Mouse (Mus musculus): ENCODE data around the gene Adh4. TPM values are rescaled to one million over a fixed set of nuclear protein-coding genes. Genes with fewer than 3 reads are reported as not detected.
A peak's percentile ranks its signal among the peaks of the same experiment; 100 is the strongest.
"Not testable (repeated sequence)": the region's sequence is repeated elsewhere in the genome, so short reads cannot be mapped to it uniquely, and the experiment has no call there.

The Adh4 gene
- total RNA-seq, 1 experiment from 2014 or later, result not detected

DNA sequence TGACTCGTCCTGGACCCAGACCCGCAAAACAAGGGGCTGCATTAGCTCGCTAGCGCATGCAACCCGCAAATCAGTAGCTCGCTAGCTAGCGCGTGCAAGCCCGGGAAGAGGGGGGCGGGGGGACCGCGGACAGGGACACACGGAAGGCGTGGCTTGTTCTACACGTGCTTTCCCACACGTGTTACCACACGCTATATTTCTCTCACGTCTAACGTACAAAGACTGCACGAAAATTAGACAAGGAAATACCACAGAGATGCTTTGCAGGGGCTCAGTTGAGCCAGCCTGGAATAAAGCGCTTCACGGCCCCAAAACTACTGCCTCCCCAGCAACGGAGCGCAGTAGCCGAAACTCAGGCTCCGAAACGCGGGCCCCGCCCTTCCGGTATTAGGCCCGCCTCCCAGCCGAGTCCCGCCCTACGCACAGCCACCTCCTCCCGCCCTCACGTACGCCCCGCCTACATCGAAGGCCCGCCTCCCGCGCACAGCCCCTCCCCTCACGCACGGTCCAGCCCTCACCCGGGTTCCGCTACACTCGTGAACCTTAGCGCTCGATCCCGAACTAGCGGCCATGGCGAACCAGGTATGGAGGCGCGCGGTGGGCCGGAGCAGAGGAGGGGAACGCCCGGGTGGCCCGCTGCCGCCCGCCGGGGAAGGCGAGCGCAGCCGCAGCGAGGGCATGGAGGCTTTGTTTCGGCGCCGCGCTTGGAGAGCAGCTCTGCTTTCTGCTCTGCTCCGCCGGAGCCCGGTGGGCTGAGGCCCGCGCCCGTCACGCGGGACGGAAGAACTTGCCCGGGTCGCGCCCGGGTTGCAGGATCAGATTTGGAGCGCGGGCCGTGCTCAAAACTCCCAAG lies 27.6 kb downstream of the Adh4 start, which contains the start of gene Adh5:
Gene Adh5, plus strand, starts transcription at position 482 of the 853 bp plus-strand sequence.
- ATAC-seq (replicated peaks; ENCODE audit: low read depth, poor library complexity, severe bottlenecking), result peak; percentile 95

DNA sequence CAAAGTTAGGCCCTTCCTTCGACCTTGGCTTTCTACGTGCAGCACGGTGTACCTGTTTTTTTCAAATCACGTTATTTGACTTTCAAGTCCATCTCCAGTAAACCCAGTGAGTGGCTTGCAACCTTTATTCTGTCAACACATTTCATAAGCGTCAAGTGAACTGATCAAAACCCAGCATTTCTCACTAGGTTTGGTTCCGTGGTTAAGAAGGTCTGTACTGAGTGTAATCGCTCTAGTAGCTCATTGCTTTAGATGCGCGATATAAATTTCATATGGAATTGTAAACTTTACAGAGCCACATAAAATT lies 28.2 kb downstream of the Adh4 start:
- no peak for ATAC-seq (replicated peaks; ENCODE audit: low read depth, poor library complexity, severe bottlenecking)

DNA sequence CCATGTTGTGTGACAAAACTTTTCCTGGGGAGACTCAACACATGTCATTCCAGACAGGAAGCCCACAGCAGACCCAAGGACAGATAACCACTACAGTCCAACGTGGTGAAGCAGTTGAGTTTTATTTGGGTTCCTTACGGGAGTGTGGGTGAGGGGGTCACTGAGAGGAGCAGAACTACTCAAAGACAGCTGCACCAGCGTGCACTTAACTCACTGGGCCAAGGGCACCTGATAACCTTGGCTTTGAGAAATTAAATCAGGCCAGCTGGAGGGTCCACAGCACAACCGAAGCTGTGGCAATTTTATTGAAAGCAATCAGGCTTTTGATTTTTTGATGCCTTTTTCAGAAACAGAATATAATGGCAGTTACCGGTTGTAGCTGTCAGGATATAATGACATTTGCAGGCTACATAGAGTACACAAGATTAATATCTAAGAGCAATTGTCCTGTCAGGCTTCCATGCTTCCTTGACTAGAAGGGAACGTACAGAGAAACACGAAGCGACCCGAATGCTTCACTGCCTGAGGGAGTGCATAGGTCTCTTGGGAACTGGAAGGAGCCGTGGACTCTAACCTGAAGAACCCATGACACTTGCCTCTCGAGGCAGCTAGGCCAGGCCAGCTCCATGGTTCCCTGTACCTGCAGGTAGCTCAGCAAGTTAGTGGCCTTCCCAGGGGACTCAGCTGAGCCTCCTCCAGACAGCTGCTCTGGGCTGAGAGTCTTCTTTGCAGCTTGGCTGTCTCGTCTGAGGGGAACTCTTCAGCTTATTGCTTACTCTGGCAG lies 33.0 kb downstream of the Adh4 start:
- ATAC-seq (replicated peaks; ENCODE audit: low read depth, poor library complexity, severe bottlenecking), result no peak

DNA sequence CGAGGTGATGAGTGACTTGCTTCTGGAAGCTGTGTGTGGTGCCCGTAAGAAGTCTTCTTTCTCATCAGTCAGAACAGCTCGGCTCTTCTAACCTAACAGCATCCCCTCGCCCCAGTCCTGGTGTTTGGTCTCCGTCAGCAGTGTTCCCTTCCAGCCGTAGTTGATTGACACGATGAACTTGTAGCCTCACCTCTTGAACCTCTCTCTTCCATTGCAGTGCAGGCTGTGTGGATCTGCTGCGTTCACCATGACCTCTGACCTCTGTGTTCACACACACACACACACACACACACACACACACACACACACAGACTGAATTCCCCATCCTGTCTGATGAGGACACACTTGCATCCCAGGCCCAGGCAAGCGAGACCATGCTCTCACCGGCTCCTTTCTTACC lies 36.9 kb downstream of the Adh4 start:
- no peak for ATAC-seq (replicated peaks; ENCODE audit: low read depth, poor library complexity, severe bottlenecking)

DNA sequence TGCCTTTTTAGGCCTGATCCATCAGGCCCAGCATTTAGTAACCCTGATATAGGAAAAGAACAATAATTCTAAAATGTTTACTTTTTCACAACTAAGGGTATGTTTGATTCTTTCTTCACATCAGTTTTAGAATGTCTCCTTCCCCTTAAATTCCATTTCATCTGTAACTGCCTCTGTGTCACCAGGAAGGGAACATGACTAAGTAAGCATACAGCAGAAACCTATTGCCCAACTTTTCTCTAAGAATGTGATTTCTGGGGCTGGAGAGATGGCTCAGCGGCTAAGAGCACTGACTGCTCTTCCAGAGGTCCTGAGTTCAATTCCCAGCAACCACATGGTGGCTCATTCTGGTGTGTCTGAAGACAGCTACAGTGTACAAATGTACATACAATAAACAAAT lies 39.0 kb downstream of the Adh4 start:
- no peak for ATAC-seq (replicated peaks; ENCODE audit: low read depth, poor library complexity, severe bottlenecking)

DNA sequence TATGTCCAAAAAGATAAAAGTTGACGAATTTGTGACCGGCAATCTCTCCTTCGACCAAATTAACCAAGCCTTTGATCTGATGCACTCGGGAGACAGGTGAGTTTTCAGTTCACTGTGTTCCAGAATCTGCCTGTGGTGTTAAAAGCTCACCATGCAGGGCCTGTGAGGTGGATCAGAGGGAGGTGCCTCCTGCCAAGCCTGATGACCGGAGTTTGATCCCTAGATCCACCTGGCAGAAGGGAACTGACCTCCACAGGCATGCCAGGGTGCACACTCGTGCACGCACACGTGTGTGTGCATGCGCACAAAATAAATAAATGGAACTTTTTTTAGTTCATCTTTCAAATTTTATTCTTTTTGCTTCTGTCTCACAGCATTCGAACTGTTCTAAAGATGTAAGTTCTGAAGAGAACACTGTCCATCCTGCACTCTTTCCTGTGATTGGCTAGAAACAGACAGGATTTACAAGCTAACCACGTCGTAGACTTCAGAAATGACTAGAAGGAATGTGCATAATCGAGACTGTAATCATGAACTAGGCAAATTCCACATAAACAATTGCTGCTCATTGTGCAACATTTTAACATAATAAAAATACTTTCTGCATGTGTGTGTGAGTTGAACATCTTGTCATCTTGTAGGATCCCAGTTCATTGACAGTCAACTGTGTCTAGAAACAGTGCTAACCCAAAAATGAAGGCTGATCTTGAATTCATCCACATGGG lies 39.6 kb downstream of the Adh4 start:
- no peak for ATAC-seq (replicated peaks; ENCODE audit: low read depth, poor library complexity, severe bottlenecking)

DNA sequence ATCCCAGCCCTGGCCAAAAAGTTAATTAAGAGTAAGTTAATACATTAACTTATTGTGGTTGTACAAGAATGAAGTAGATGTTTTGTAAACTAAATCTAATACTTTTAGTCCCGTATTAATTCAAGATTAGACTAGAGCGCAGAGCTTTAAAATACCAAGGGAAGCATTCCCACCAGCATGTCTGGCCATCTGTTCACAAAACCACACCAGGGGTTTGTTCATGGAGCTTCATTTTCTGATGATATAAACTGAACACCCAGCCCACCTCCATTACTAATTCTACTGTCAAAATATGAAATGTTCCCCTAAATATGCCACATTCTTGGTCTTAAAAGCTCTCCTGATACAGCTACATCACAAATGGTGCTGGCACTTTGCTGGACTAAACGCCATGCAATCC lies 43.2 kb downstream of the Adh4 start:
- no peak for ATAC-seq (replicated peaks; ENCODE audit: low read depth, poor library complexity, severe bottlenecking)

DNA sequence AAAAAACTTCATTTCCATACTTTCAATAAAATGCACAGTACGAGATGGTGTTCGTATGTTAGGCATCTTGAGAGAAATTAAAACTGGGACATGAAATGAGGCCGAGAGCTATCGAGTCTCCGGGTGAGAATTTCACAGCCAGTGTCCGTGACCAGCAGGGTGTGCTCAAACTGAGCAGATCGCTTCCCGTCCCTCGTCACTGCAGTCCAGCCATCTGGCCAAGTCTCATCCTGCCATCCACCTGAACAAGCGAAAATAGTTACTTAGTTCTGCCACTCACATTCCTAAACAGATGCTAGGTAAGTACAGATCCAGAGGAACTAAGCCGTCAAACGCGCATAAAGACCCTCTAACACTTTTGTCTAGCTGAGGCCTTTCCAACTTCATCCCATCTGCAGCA lies 45.0 kb downstream of the Adh4 start:
- no peak for ATAC-seq (replicated peaks; ENCODE audit: low read depth, poor library complexity, severe bottlenecking)

DNA sequence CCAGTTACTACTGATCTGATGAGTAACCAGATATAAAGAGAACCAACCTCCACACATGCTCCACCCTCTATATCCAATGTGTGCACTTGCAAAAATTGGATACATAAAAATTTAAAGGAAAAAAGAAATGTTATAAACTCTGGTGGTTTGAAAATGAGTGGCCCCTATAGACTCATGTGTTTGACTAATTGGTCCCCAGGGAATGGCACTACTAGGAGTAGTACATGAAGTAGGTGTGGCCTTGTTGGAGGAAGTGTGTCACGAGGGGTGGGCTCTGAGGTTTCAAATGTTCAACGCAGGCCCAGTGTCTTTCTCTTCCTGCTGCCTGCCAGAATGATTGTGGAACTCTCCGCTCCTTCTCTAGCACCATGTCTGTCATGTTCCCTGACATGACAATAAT lies 46.6 kb downstream of the Adh4 start:
- ATAC-seq (replicated peaks; ENCODE audit: low read depth, poor library complexity, severe bottlenecking), result no peak

DNA sequence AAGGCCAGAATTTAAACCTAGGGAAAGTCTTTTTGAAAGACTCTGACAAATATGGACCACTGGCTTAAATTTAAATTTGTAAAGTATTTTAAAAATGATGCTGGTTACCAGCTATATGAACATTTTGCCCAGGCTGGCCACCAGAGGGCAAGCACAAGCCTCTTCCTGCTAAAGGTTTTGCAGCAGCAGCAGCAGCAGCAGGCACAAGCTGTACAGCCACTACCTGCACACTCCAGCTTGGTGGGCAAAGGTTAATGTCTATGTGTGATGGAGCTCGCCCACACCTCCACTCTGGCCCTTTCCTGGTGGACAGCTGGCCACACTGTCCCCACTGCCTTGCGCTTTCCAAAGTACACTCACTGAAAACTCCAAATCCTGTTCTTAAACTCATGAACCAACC lies 47.9 kb downstream of the Adh4 start:
- peak; percentile 80 for ATAC-seq (replicated peaks; ENCODE audit: low read depth, poor library complexity, severe bottlenecking)

DNA sequence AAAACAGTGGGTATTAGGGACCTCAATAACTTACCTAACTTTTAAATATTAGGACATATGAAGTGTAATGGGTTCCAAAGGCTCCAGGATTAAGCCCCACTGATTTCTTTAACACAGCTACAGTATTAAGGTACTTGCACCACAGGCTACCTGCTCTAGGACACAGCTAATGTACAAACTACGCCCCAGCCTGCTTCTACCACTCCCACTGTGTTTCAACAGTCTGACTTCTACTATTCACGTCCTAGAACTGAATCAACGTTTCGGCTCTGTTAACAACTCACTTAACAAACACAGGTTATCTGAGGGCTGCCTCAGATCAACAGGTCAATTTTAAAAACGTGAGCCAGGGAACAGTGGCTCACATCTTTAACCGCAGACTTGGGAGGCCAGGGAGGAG lies 48.5 kb downstream of the Adh4 start:
- no peak for ATAC-seq (replicated peaks; ENCODE audit: low read depth, poor library complexity, severe bottlenecking)

DNA sequence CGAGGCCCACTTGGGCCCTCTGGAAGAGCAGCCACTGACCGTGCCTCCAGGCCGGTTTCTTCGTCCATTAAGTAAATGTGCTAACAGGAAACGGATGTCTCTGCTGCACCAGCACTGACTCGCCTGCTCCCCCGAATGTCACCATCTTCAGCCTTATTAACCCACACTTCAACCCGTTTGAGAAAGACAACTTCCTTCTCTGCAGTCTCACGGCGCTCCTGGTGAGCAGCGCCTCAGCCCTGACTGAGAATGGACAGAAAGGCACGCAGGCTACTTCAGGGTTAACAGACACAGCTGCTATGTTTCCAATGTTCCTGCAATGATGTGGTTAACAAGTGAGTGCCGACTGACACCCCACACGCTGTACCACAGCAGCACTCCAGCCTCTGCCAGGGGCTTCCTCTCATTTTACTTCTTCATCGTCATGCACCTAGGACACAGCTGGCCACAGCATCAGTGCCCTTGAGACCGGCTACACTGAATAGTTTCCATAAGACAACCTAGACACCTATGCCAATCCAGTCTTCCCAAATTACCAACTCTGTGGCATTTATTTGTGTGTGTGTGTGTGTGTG lies 49.4 kb downstream of the Adh4 start:
- peak; percentile 66 for ATAC-seq (replicated peaks; ENCODE audit: low read depth, poor library complexity, severe bottlenecking)

DNA sequence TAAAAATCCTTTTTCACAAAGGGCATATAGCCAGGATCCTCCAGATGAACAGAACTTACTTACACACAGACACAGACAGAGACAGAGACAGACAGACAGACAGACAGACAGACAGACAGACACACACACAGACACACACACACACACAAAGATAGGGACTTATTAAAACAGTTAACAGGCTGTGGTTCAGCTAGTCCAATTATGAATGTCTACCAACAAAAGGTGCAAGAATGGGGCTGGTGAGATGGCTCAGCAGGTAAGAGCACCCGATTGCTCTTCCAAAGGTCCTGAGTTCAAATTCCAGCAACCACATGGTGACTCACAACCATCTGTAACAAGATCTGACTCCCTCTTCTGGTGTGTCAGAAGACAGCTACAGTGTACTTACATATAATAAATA lies 51.4 kb downstream of the Adh4 start:
- not testable (repeated sequence) for ATAC-seq (replicated peaks; ENCODE audit: low read depth, poor library complexity, severe bottlenecking)

DNA sequence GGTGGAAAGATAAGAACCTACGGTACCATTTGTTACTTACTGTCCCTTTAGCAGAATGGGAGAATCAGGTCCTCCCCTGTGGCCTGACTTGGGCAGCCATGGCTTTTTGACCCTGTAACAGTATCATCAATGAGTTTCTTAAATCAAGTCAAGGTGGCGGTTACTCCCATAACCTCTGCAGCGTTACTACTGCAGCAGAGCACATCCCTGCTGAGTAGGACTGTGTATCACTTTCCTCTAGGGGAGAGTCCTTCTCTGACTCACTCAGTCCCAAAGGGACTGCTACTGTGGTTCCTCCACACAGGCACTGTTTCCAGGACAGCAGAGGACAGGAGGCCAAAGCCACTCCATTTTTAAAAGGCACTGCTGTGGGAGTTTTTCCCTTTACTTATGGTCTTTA lies 55.8 kb downstream of the Adh4 start:
- ATAC-seq (replicated peaks; ENCODE audit: low read depth, poor library complexity, severe bottlenecking), result no peak

DNA sequence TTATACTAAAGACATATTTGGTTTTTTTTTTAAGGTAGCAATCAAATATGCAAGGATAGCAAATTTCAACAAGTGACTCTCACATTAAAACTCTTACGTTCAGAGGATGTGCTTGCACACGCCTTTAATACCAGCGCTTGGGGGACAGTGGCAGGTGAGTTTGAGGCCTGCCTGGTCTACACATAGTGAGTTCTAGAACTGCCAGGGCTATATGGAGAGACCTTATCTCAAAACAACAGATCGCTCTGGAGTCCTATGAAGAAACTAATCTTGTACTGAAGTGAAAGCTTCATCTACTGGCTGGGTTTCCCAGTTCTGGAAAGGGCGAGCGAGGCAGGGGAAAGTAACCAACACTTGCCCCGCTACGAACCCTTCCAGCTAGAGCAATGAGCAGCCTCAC lies 64.2 kb downstream of the Adh4 start:
- ATAC-seq (replicated peaks; ENCODE audit: low read depth, poor library complexity, severe bottlenecking), result 0 out of 2 replicates have a peak, but pooled peaks have one; percentile 26

Other genes starting within 250 kb of the Adh4 start
- gene 4930579F01Rik, start 221.6 kb upstream of the Adh4 start, total RNA-seq (2017), result not detected in 2 replicates
- not detected in 2 replicates for gene Adh7, start 197.7 kb upstream of the Adh4 start, total RNA-seq (2017)
- gene Adh1, start 154.5 kb upstream of the Adh4 start, total RNA-seq (2017), result not detected in 2 replicates
- not detected in 2 replicates for gene Adh6a, start 102.2 kb upstream of the Adh4 start, total RNA-seq (2017)
- gene Adh6b, start 73.7 kb upstream of the Adh4 start, total RNA-seq (2017), result not detected in 2 replicates
- gene Adh5, start 27.6 kb downstream of the Adh4 start, total RNA-seq (2017), result 139 and 141 TPM in 2 replicates
- gene Metap1, start 74.0 kb downstream of the Adh4 start, total RNA-seq (2017), result 48.5 and 61.1 TPM in 2 replicates
- 197 and 200 TPM in 2 replicates for gene Eif4e, start 110.7 kb downstream of the Adh4 start, total RNA-seq (2017)

Measured in common myeloid progenitor, adult 5-6 weeks (primary cell).